Mouse (Mus musculus): ENCODE measurements at regions not wholly inside any gene's neighbourhood (a gene's known extent, or its start where the extent isn't known, plus 50 kb on each side); places are given as distances from the start of the nearest gene placed in this dataset.

- no peak for TF ChIP-seq TCF12 (IDR thresholded peaks at IDR 0.05; ENCODE audit: insufficient read depth, poor library complexity, severe bottlenecking)
- no peak for TF ChIP-seq MYOG (IDR thresholded peaks at IDR 0.05; ENCODE audit: control insufficient read depth in 1 of 3, insufficient read depth in 1 of 3, insufficient read length in 2 of 3, low read depth in 2 of 3)
- TF ChIP-seq USF1 (IDR thresholded peaks at IDR 0.05; ENCODE audit: low read depth), result no peak
- TF ChIP-seq SRF (IDR thresholded peaks at IDR 0.05; ENCODE audit: control insufficient read depth, insufficient read length, low read depth), result no peak
- no peak for TF ChIP-seq E2F4 (IDR thresholded peaks at IDR 0.05; ENCODE audit: insufficient read depth)
- TF ChIP-seq MYOD1 (IDR thresholded peaks at IDR 0.05; ENCODE audit: control insufficient read depth in 1 of 3, insufficient read length in 2 of 3, low read depth in 2 of 3), result no peak
- TF ChIP-seq MAX (IDR thresholded peaks at IDR 0.05; ENCODE audit: low read depth), result no peak
- H3ac ChIP-seq (ENCODE audit: control insufficient read depth, insufficient read length), result no peak overlapping the region
- no peaks in the 10 kb centered on the region for H3K79me2 ChIP-seq (ENCODE audit: control insufficient read depth, insufficient read depth)
- H3K27me3 ChIP-seq (ENCODE audit: control insufficient read depth, insufficient read depth, insufficient read length), result no peaks in the 10 kb centered on the region
- H3K4me2 ChIP-seq (ENCODE audit: low read depth), result no peak overlapping the region
- no peak overlapping the region for H3K4me3 ChIP-seq
- H3K36me3 ChIP-seq (ENCODE audit: control insufficient read depth, insufficient read depth), result no peaks in the 10 kb centered on the region
Measured at GRCm38 (mm10) chr19:56089795-56090375, 197.1 kb upstream of the Habp2 start.

GRCm38 (mm10) chr19:56091581-56091980 lies 195.4 kb upstream of the Habp2 start:
- Histone ChIP-seq H3ac (ENCODE audit: control insufficient read depth, insufficient read length) (no peak overlapping the region), H3K36me3 (ENCODE audit: control insufficient read depth, insufficient read depth) (no peaks in the 10 kb centered on the region), H3K27me3 (ENCODE audit: control insufficient read depth, insufficient read depth, insufficient read length) (no peaks in the 10 kb centered on the region), H3K4me2 (ENCODE audit: low read depth) (no peak overlapping the region), H3K79me2 (ENCODE audit: control insufficient read depth, insufficient read depth) (no peaks in the 10 kb centered on the region), H3K4me3 (no peak overlapping the region)
- TF ChIP-seq E2F4 (IDR thresholded peaks at IDR 0.05; ENCODE audit: insufficient read depth), result no peak
- TF ChIP-seq USF1 (IDR thresholded peaks at IDR 0.05; ENCODE audit: low read depth), result no peak
- no peak for TF ChIP-seq POLR2A (IDR thresholded peaks at IDR 0.05; ENCODE audit: insufficient read length, low read depth)

- no peaks in the 10 kb centered on the region for H3K36me3 ChIP-seq (ENCODE audit: control insufficient read depth, insufficient read depth)
- no peaks in the 10 kb centered on the region for H3K79me2 ChIP-seq (ENCODE audit: control insufficient read depth, insufficient read depth)
- no peaks in the 10 kb centered on the region for H3K27me3 ChIP-seq (ENCODE audit: control insufficient read depth, insufficient read depth, insufficient read length)
- no peak overlapping the region for H3K4me2 ChIP-seq (ENCODE audit: low read depth)
- no peak overlapping the region for H3K4me3 ChIP-seq
- H3ac ChIP-seq (ENCODE audit: control insufficient read depth, insufficient read length), result no peak overlapping the region
- TF ChIP-seq REST (IDR thresholded peaks at IDR 0.05; ENCODE audit: insufficient read depth, insufficient read length), result no peak
- no peak for TF ChIP-seq USF1 (IDR thresholded peaks at IDR 0.05; ENCODE audit: low read depth)
- TF ChIP-seq POLR2AphosphoS2 (IDR thresholded peaks at IDR 0.05; ENCODE audit: insufficient read length, low read depth), result no peak
- TF ChIP-seq MYOD1 (IDR thresholded peaks at IDR 0.05; ENCODE audit: control insufficient read depth in 1 of 3, insufficient read length in 2 of 3, low read depth in 2 of 3), result no peak
- TF ChIP-seq POLR2A (IDR thresholded peaks at IDR 0.05; ENCODE audit: insufficient read length, low read depth), result no peak
- TF ChIP-seq CEBPB (IDR thresholded peaks at IDR 0.05; ENCODE audit: insufficient read depth, poor library complexity, severe bottlenecking), result no peak
- TF ChIP-seq TCF3 (IDR thresholded peaks at IDR 0.05; ENCODE audit: insufficient read length, low read depth), result no peak
- no peak for TF ChIP-seq MYOG (IDR thresholded peaks at IDR 0.05; ENCODE audit: control insufficient read depth in 1 of 3, insufficient read depth in 1 of 3, insufficient read length in 2 of 3, low read depth in 2 of 3)
- no peak for TF ChIP-seq SRF (IDR thresholded peaks at IDR 0.05; ENCODE audit: control insufficient read depth, insufficient read length, low read depth)
- TF ChIP-seq E2F4 (IDR thresholded peaks at IDR 0.05; ENCODE audit: insufficient read depth), result no peak
- TF ChIP-seq TCF12 (IDR thresholded peaks at IDR 0.05; ENCODE audit: insufficient read depth, poor library complexity, severe bottlenecking), result no peak
- TF ChIP-seq MAX (IDR thresholded peaks at IDR 0.05; ENCODE audit: low read depth), result no peak
Measured at GRCm38 (mm10) chr19:56095873-56096272, 191.1 kb upstream of the Habp2 start.

- H3K4me3 ChIP-seq, result no peak overlapping the region
- no peak overlapping the region for H3K4me2 ChIP-seq (ENCODE audit: low read depth)
- H3K27me3 ChIP-seq (ENCODE audit: control insufficient read depth, insufficient read depth, insufficient read length), result no peaks in the 10 kb centered on the region
- no peaks in the 10 kb centered on the region for H3K36me3 ChIP-seq (ENCODE audit: control insufficient read depth, insufficient read depth)
- no peaks in the 10 kb centered on the region for H3K79me2 ChIP-seq (ENCODE audit: control insufficient read depth, insufficient read depth)
- TF ChIP-seq MAX (IDR thresholded peaks at IDR 0.05; ENCODE audit: low read depth) (no peak), MYOD1 (IDR thresholded peaks at IDR 0.05; ENCODE audit: control insufficient read depth in 1 of 3, insufficient read length in 2 of 3, low read depth in 2 of 3) (no peak), TCF12 (IDR thresholded peaks at IDR 0.05; ENCODE audit: insufficient read depth, poor library complexity, severe bottlenecking) (no peak), CEBPB (IDR thresholded peaks at IDR 0.05; ENCODE audit: insufficient read depth, poor library complexity, severe bottlenecking) (no peak), POLR2AphosphoS2 (IDR thresholded peaks at IDR 0.05; ENCODE audit: insufficient read length, low read depth) (no peak), TCF3 (IDR thresholded peaks at IDR 0.05; ENCODE audit: insufficient read length, low read depth) (no peak), MYOG (IDR thresholded peaks at IDR 0.05; ENCODE audit: control insufficient read depth in 1 of 3, insufficient read depth in 1 of 3, insufficient read length in 2 of 3, low read depth in 2 of 3) (no peak), POLR2A (IDR thresholded peaks at IDR 0.05; ENCODE audit: insufficient read length, low read depth) (no peak)
- H3ac ChIP-seq (ENCODE audit: control insufficient read depth, insufficient read length), result no peak overlapping the region
Measured at GRCm38 (mm10) chr19:56099725-56100124, 187.2 kb upstream of the Habp2 start.

GRCm38 (mm10) chr19:56100131-56100872 lies 186.6 kb upstream of the Habp2 start:
- no peak overlapping the region for H3K4me3 ChIP-seq
- H3ac ChIP-seq (ENCODE audit: control insufficient read depth, insufficient read length), result no peak overlapping the region
- no peaks in the 10 kb centered on the region for H3K79me2 ChIP-seq (ENCODE audit: control insufficient read depth, insufficient read depth)
- TF ChIP-seq E2F4 (IDR thresholded peaks at IDR 0.05; ENCODE audit: insufficient read depth), result no peak
- no peak for TF ChIP-seq CEBPB (IDR thresholded peaks at IDR 0.05; ENCODE audit: insufficient read depth, poor library complexity, severe bottlenecking)
- TF ChIP-seq USF1 (IDR thresholded peaks at IDR 0.05; ENCODE audit: low read depth), result no peak
- TF ChIP-seq POLR2AphosphoS2 (IDR thresholded peaks at IDR 0.05; ENCODE audit: insufficient read length, low read depth), result no peak
- TF ChIP-seq MYOG (IDR thresholded peaks at IDR 0.05; ENCODE audit: control insufficient read depth in 1 of 3, insufficient read depth in 1 of 3, insufficient read length in 2 of 3, low read depth in 2 of 3), result no peak
- TF ChIP-seq POLR2A (IDR thresholded peaks at IDR 0.05; ENCODE audit: insufficient read length, low read depth), result no peak
- no peak for TF ChIP-seq MYOD1 (IDR thresholded peaks at IDR 0.05; ENCODE audit: control insufficient read depth in 1 of 3, insufficient read length in 2 of 3, low read depth in 2 of 3)
- TF ChIP-seq MAX (IDR thresholded peaks at IDR 0.05; ENCODE audit: low read depth), result no peak
- TF ChIP-seq TCF12 (IDR thresholded peaks at IDR 0.05; ENCODE audit: insufficient read depth, poor library complexity, severe bottlenecking), result no peak
- TF ChIP-seq SRF (IDR thresholded peaks at IDR 0.05; ENCODE audit: control insufficient read depth, insufficient read length, low read depth), result no peak
- TF ChIP-seq TCF3 (IDR thresholded peaks at IDR 0.05; ENCODE audit: insufficient read length, low read depth), result no peak
- TF ChIP-seq REST (IDR thresholded peaks at IDR 0.05; ENCODE audit: insufficient read depth, insufficient read length), result no peak
- H3K36me3 ChIP-seq (ENCODE audit: control insufficient read depth, insufficient read depth), result no peaks in the 10 kb centered on the region
- H3K27me3 ChIP-seq (ENCODE audit: control insufficient read depth, insufficient read depth, insufficient read length), result no peaks in the 10 kb centered on the region
- no peak overlapping the region for H3K4me2 ChIP-seq (ENCODE audit: low read depth)

Data from myocyte (in vitro differentiated cells).